13 mouse cellular contexts compared by ENCODE assay signal in genomic region chr3:104963331-104964276, GRCm38 (mm10). TPM values are rescaled to one million over a fixed set of nuclear protein-coding genes. Genes with fewer than 3 reads are reported as not detected.
DNase-seq lines count a peak whose midpoint lies in the region; ATAC-seq and TF ChIP-seq lines count a peak whose summit lies in the region.
"Had no signal": no experiment of that assay in that cellular context is flagged by ENCODE, and none has a peak within 500 bp of the region (broad histone marks: within the 10 kb centered on the region; RNA-seq: fewer than 3 reads in every experiment).

No protein-coding gene starts in this region.

- no peak overlapping the region for H3K4me3 ChIP-seq in heart, embryonic 12.5 days
- H3K4me3 ChIP-seq in midbrain, embryonic 11.5 days (ENCODE audit: low read depth, low read length): no peak overlapping the region
- H3K4me3 ChIP-seq in midbrain, postnatal 0 days (ENCODE audit: low read depth, low read length): no peak overlapping the region
- H3K4me3 ChIP-seq: neural tube, embryonic 13.5 days had no signal

- peaks cover 54% of the 10 kb centered on the region for H3K4me1 ChIP-seq in heart, embryonic 12.5 days (replicated peaks)
- peaks cover 26% of the 10 kb centered on the region for H3K4me1 ChIP-seq in midbrain, embryonic 11.5 days (ENCODE audit: control insufficient read depth, insufficient read depth, low read length)
- H3K4me1 ChIP-seq in midbrain, postnatal 0 days (ENCODE audit: insufficient read depth, low read length): 0 out of 2 replicates have a peak, but pooled peaks cover 3% of the 10 kb centered on the region

- no peak for DNase-seq in heart, adult 9 months (ENCODE audit: low spot score in 2 of 2)
- peak; percentile 85 for DNase-seq in midbrain, embryonic 11.5 days (ENCODE audit: low spot score, missing footprints)
- no peak for DNase-seq in midbrain, postnatal 0 days (ENCODE audit: low spot score)
- DNase-seq in thymus, postnatal 36 days: peak; percentile 29 to 42
- no peak for DNase-seq in spleen, postnatal 36 days (ENCODE audit: low spot score in 2 of 2)
- DNase-seq: cerebellum, adult 9-11 months; kidney, adult 18-20 months had no signal

- no peak for TF ChIP-seq CTCF in midbrain, postnatal 0 days (IDR thresholded peaks at IDR 0.05)

- peak overlapping the region; percentile 39 for H3K4me2 ChIP-seq in heart, embryonic 12.5 days
- no peak overlapping the region for H3K4me2 ChIP-seq in midbrain, embryonic 11.5 days
- no peak overlapping the region for H3K4me2 ChIP-seq in midbrain, postnatal 0 days (ENCODE audit: low read depth, low read length, poor library complexity, severe bottlenecking)
- H3K4me2 ChIP-seq: neural tube, embryonic 13.5 days had no signal

- H3K9me3 ChIP-seq in heart, embryonic 12.5 days (replicated peaks): no peaks in the 10 kb centered on the region
- H3K9me3 ChIP-seq in midbrain, embryonic 11.5 days (ENCODE audit: control insufficient read depth, low read length): no peaks in the 10 kb centered on the region
- H3K9me3 ChIP-seq in midbrain, postnatal 0 days (ENCODE audit: low read length): no peaks in the 10 kb centered on the region
- H3K9me3 ChIP-seq: neural tube, embryonic 13.5 days; stomach, embryonic 15.5 days had no signal

- H3K27ac ChIP-seq in heart, embryonic 12.5 days (ENCODE audit: poor library complexity, severe bottlenecking): no peak overlapping the region
- H3K27ac ChIP-seq in midbrain, embryonic 11.5 days (ENCODE audit: low read depth, low read length): no peak overlapping the region
- no peak overlapping the region for H3K27ac ChIP-seq in midbrain, postnatal 0 days (ENCODE audit: low read depth, low read length)
- H3K27ac ChIP-seq: neural tube, embryonic 13.5 days; stomach, embryonic 15.5 days had no signal

- ATAC-seq in heart, embryonic 12.5 days (ENCODE audit: insufficient number of reproducible peaks, low FRiP score): no peak
- ATAC-seq in midbrain, embryonic 11.5 days (ENCODE audit: low FRiP score): no peak
- no peak for ATAC-seq in midbrain, postnatal 0 days (ENCODE audit: low FRiP score)
- 0 out of 2 replicates have a peak, but pooled peaks have one; percentile 3 for ATAC-seq in granulocyte monocyte progenitor cell, adult 5-6 weeks (replicated peaks; ENCODE audit: poor library complexity, severe bottlenecking)
- ATAC-seq in monocyte, adult 5-6 weeks (replicated peaks; ENCODE audit: insufficient number of reproducible peaks, low FRiP score, low TSS enrichment, poor library complexity, severe bottlenecking): no peak
- ATAC-seq: lung, postnatal 0 days had no signal

- H3K9ac ChIP-seq in heart, embryonic 12.5 days: no peak overlapping the region
- H3K9ac ChIP-seq in midbrain, embryonic 11.5 days (ENCODE audit: low read length): no peak overlapping the region
- no peak overlapping the region for H3K9ac ChIP-seq in midbrain, postnatal 0 days (replicated peaks; ENCODE audit: low read length, poor library complexity, severe bottlenecking)
- H3K9ac ChIP-seq: neural tube, embryonic 13.5 days; stomach, embryonic 15.5 days had no signal

- WGBS in heart, embryonic 12.5 days: 20% methylated on average over 13 of the region's 13 CpGs
- WGBS in midbrain, embryonic 11.5 days: 36% methylated on average over 12 of the region's 13 CpGs
- 34% methylated on average over 12 of the region's 13 CpGs for WGBS in midbrain, postnatal 0 days

- peaks cover 51% of the 10 kb centered on the region for H3K27me3 ChIP-seq in heart, embryonic 12.5 days (replicated peaks)
- peaks cover 60% of the 10 kb centered on the region for H3K27me3 ChIP-seq in midbrain, embryonic 11.5 days (ENCODE audit: control insufficient read depth, insufficient read depth, low read length)
- peaks cover 33% of the 10 kb centered on the region for H3K27me3 ChIP-seq in midbrain, postnatal 0 days (ENCODE audit: insufficient read depth, low read length)

- no peaks in the 10 kb centered on the region for H3K36me3 ChIP-seq in heart, embryonic 12.5 days
- H3K36me3 ChIP-seq in midbrain, embryonic 11.5 days (ENCODE audit: control insufficient read depth, insufficient read depth, low read length): no peaks in the 10 kb centered on the region
- no peaks in the 10 kb centered on the region for H3K36me3 ChIP-seq in midbrain, postnatal 0 days (ENCODE audit: insufficient read depth, low read length)
- H3K36me3 ChIP-seq: neural tube, embryonic 13.5 days; stomach, embryonic 15.5 days had no signal

RNA-seq across cellular contexts. Expression of gene Wnt2b, which starts 1.9 kb away (rescaled TPM):
- polyA plus RNA-seq in heart, embryonic 12.5 days (2016; fragmentation: Nextera tagmentation; extraction: Ambion mirVana): 1.3 and 1.4 TPM in 2 replicates
- polyA plus RNA-seq in midbrain, embryonic 11.5 days (2014; fragmentation: Nextera tagmentation; extraction: Ambion mirVana): 1.2 TPM in 2 replicates
- total RNA-seq in midbrain, postnatal 0 days (2014; rRNA removed): 2.2 and 3.2 TPM in 2 replicates
- 0.54 and 0.66 TPM in 2 replicates for polyA plus RNA-seq in midbrain, postnatal 0 days (2015; fragmentation: Nextera tagmentation; extraction: Ambion mirVana)
- not detected in 2 replicates for total RNA-seq in granulocyte monocyte progenitor cell, adult 5-6 weeks (2014; fragmentation: Nextera tagmentation)
- not detected in 2 replicates for total RNA-seq in granulocyte monocyte progenitor cell, adult 5-6 weeks (2017)
- total RNA-seq in monocyte, adult 5-6 weeks (2017): not detected in 3 replicates

Comparison
In these comparisons a context has a peak if more than half of its experiments do, and no peak if none do; other contexts are left out.
1. DNase-seq: peak in midbrain, embryonic 11.5 days (single experiment) and thymus, postnatal 36 days (2 of 2); none in heart, adult 9 months (0 of 2), midbrain, postnatal 0 days (single experiment) and spleen, postnatal 36 days (0 of 2).